ENCODE assay signal across 8 mouse cellular contexts in the genomic region with DNA sequence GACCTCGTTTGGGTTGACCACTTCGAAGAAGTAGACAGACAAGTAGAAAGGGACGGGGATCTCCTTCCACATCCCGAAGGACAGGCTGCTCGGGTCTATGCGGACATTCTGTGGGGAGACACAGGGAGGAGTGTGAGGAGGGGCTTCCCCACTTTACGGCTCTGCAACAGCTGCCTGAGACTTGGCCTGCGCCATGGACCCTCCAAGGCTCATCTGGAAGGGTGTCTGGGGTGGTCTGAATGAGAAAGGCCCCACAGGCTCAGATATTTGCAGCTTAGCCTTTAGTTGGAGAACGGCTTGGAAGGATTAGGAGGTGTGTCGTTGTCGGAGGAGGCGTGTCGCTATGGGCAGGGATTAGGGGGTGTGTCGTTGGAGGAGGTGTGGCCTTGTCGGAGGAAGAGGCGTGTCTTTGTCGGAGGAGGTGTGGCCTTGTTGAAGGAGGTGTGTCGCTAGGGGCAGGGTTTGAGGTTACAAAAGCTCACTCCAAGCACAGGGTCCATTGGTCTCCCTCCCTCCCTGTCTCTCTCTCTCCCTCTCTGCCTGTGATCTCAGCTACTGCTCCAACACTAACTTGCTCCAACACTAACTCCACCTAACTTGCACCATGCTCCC. TPM values are rescaled to one million over a fixed set of nuclear protein-coding genes. Genes with fewer than 3 reads are reported as not detected.
DNase-seq lines count a peak whose midpoint lies in the region; ATAC-seq and TF ChIP-seq lines count a peak whose summit lies in the region.

No protein-coding gene starts in this region.

- DNase-seq in R1 (ENCODE audit: low read depth, low spot score) = peak; percentile 92
- peak; percentile 90 for DNase-seq in embryo, embryonic 9.5 days (ENCODE audit: extremely low spot score)
- DNase-seq in retina, postnatal 7 days (ENCODE audit: low read depth, low spot score) = peak; percentile 66
- DNase-seq in ovary, postnatal 14 days (ENCODE audit: low spot score) = no peak
- DNase-seq in cerebellum, adult 8-10 months = no peak
- DNase-seq in gastrocnemius, adult 2 months = no peak

- H3K27me3 ChIP-seq in intestine, embryonic 15.5 days (replicated peaks) = no peaks in the 10 kb centered on the region
- H3K27me3 ChIP-seq in liver, embryonic 15.5 days = no peaks in the 10 kb centered on the region

- intact Hi-C loops in gastrocnemius, adult 2 months (cut with DNase I) = no loop called here

- TF ChIP-seq CTCF in gastrocnemius, adult 2 months (IDR thresholded peaks at IDR 0.05) = no peak

- H3K4me2 ChIP-seq in intestine, embryonic 15.5 days (replicated peaks) = peak overlapping the region; percentile 30; the same call in 1 of the 2 replicates
- no peak overlapping the region for H3K4me2 ChIP-seq in liver, embryonic 15.5 days

- no peak overlapping the region for H3K4me3 ChIP-seq in intestine, embryonic 15.5 days (replicated peaks)
- no peak overlapping the region for H3K4me3 ChIP-seq in liver, embryonic 15.5 days (replicated peaks)
- H3K4me3 ChIP-seq in gastrocnemius, adult 2 months = no peak overlapping the region

- H3K4me1 ChIP-seq in intestine, embryonic 15.5 days (replicated peaks) = peaks cover 10% of the 10 kb centered on the region; the same call in 1 of the 2 replicates
- H3K4me1 ChIP-seq in liver, embryonic 15.5 days (replicated peaks) = peaks cover 42% of the 10 kb centered on the region

- peak; percentile 83 for ATAC-seq in intestine, embryonic 15.5 days
- ATAC-seq in liver, embryonic 15.5 days (ENCODE audit: insufficient read depth) = peak; percentile 55

- H3K27ac ChIP-seq in intestine, embryonic 15.5 days = no peak overlapping the region
- no peak overlapping the region for H3K27ac ChIP-seq in liver, embryonic 15.5 days (replicated peaks)
- no peak overlapping the region for H3K27ac ChIP-seq in gastrocnemius, adult 2 months

- 26% methylated on average over 18 of the region's 18 CpGs for WGBS in intestine, embryonic 15.5 days
- 47% methylated on average over 18 of the region's 18 CpGs for WGBS in liver, embryonic 15.5 days (ENCODE audit: insufficient replicate concordance)

- peaks cover 16% of the 10 kb centered on the region for H3K36me3 ChIP-seq in intestine, embryonic 15.5 days
- H3K36me3 ChIP-seq in liver, embryonic 15.5 days (replicated peaks) = peaks cover 46% of the 10 kb centered on the region

- no peaks in the 10 kb centered on the region for H3K9me3 ChIP-seq in intestine, embryonic 15.5 days
- H3K9me3 ChIP-seq in liver, embryonic 15.5 days (replicated peaks) = 0 out of 2 replicates have a peak, but pooled peaks cover 4% of the 10 kb centered on the region

- H3K9ac ChIP-seq in intestine, embryonic 15.5 days = no peak overlapping the region
- no peak overlapping the region for H3K9ac ChIP-seq in liver, embryonic 15.5 days

RNA-seq across cellular contexts. Expression of a gene that starts 36.5 kb away (rescaled TPM):
- polyA plus RNA-seq in intestine, embryonic 15.5 days (2015; fragmentation: Nextera tagmentation; extraction: Ambion mirVana) = 59.3 and 70.0 TPM in 2 replicates
- polyA plus RNA-seq in liver, embryonic 15.5 days (2015; fragmentation: Nextera tagmentation; extraction: Ambion mirVana) = 76.6 and 87.3 TPM in 2 replicates
- 10 to 100 TPM; 11.8 to 16.9 TPM for total RNA-seq in gastrocnemius, adult 2 months (2021)

Comparison
In these comparisons a context has a peak if more than half of its experiments do, and no peak if none do; other contexts are left out.
1. DNase-seq: peak in R1 (single experiment), embryo, embryonic 9.5 days (single experiment) and retina, postnatal 7 days (single experiment); none in ovary, postnatal 14 days (single experiment), cerebellum, adult 8-10 months (single experiment) and gastrocnemius, adult 2 months (single experiment).